Mouse (Mus musculus) small intestine, adult 2 months (tissue): ENCODE data around the gene Rnf19b.

Experiments
- CTCF ChIP-seq: fragments of 200-500 bp; IDR thresholded peaks from 2 replicates; pipeline ENCODE4 v1.5.1; 2012; ENCODE audit warnings: low read depth, mild to moderate bottlenecking, control low read depth, inconsistent platforms, low read length, moderate library complexity, mixed read lengths; ENCODE audit not compliant: insufficient replicate concordance, insufficient read length; ENCODE audit errors: extremely low read depth
- POLR2A ChIP-seq: fragments of 200-500 bp; IDR thresholded peaks from 2 replicates; pipeline ENCODE4 v1.6.1; 2012; ENCODE audit warnings: low read depth, mild to moderate bottlenecking, control low read depth, inconsistent platforms, low read length, moderate library complexity

- no peak for TF ChIP-seq POLR2A
- TF ChIP-seq CTCF: no peak
Observed at GRCm38 (mm10) chr4:129034224-129034623, 23.8 kb upstream of the Rnf19b start.
